Mouse (Mus musculus): ENCODE results near the gene Rab4a. TPM values are rescaled to one million over a fixed set of nuclear protein-coding genes. Genes with fewer than 3 reads are reported as not detected.

Rab4a gene
- total and polyA plus RNA-seq, 3 experiments = 7.7 to 10.6 (median 8.4) TPM

- H3K9ac ChIP-seq (ENCODE audit: low read depth, low read length) = no peak overlapping the region
- WGBS = 56% methylated on average over 9 of the region's 9 CpGs
- H3K27me3 ChIP-seq (ENCODE audit: control insufficient read depth, insufficient read depth, low read length) = no peaks in the 10 kb centered on the region
- H3K27ac ChIP-seq = peak overlapping the region; percentile 17; the same call in 1 of the 2 replicates
- DNase-seq = peak; percentile 30 to 52
- intact Hi-C loops (cut with DNase I) = no loop called here
- H3K4me3 ChIP-seq = no peak overlapping the region
- TF ChIP-seq POLR2A (IDR thresholded peaks at IDR 0.05; ENCODE audit: insufficient read depth, low read depth, low read length) = no peak
- TF ChIP-seq CTCF (IDR thresholded peaks at IDR 0.05) = no peak
- no peak for TF ChIP-seq EP300 (IDR thresholded peaks at IDR 0.05; ENCODE audit: insufficient read depth, low read depth, low read length)
- H3K36me3 ChIP-seq (ENCODE audit: control insufficient read depth, insufficient read depth, low read length) = no peaks in the 10 kb centered on the region
- H3K4me1 ChIP-seq (ENCODE audit: control insufficient read depth, insufficient read depth, low read length) = no peaks in the 10 kb centered on the region
- H3K79me2 ChIP-seq (replicated peaks; ENCODE audit: control insufficient read depth, insufficient read depth, low read length) = no peaks in the 10 kb centered on the region
Observed at GRCm38 (mm10) chr8:123872048-123872447, 66.3 kb downstream of the Rab4a start.

- no peak for TF ChIP-seq POLR2A (IDR thresholded peaks at IDR 0.05; ENCODE audit: insufficient read depth, low read depth, low read length)
- no peak for TF ChIP-seq EP300 (IDR thresholded peaks at IDR 0.05; ENCODE audit: insufficient read depth, low read depth, low read length)
- no peak for TF ChIP-seq CTCF (IDR thresholded peaks at IDR 0.05)
- H3K79me2 ChIP-seq (replicated peaks; ENCODE audit: control insufficient read depth, insufficient read depth, low read length) = no peaks in the 10 kb centered on the region
- no peak overlapping the region for H3K4me3 ChIP-seq
- intact Hi-C loops (cut with DNase I) = no loop called here
- H3K9ac ChIP-seq (ENCODE audit: low read depth, low read length) = no peak overlapping the region
- H3K4me1 ChIP-seq (ENCODE audit: control insufficient read depth, insufficient read depth, low read length) = no peaks in the 10 kb centered on the region
- no peaks in the 10 kb centered on the region for H3K36me3 ChIP-seq (ENCODE audit: control insufficient read depth, insufficient read depth, low read length)
- DNase-seq = no peak
- 46% methylated on average over 6 of the region's 6 CpGs for WGBS
- no peak overlapping the region for H3K27ac ChIP-seq
- no peaks in the 10 kb centered on the region for H3K27me3 ChIP-seq (ENCODE audit: control insufficient read depth, insufficient read depth, low read length)
Observed at GRCm38 (mm10) chr8:123873364-123873763, 67.6 kb downstream of the Rab4a start.

- H3K79me2 ChIP-seq (replicated peaks; ENCODE audit: control insufficient read depth, insufficient read depth, low read length) = no peaks in the 10 kb centered on the region
- no peak for DNase-seq
- no peaks in the 10 kb centered on the region for H3K27me3 ChIP-seq (ENCODE audit: control insufficient read depth, insufficient read depth, low read length)
- H3K4me3 ChIP-seq = no peak overlapping the region
- TF ChIP-seq EP300 (IDR thresholded peaks at IDR 0.05; ENCODE audit: insufficient read depth, low read depth, low read length) (no peak), CTCF (IDR thresholded peaks at IDR 0.05) (no peak), POLR2A (IDR thresholded peaks at IDR 0.05; ENCODE audit: insufficient read depth, low read depth, low read length) (no peak)
- no peak overlapping the region for H3K27ac ChIP-seq
- H3K36me3 ChIP-seq (ENCODE audit: control insufficient read depth, insufficient read depth, low read length) = no peaks in the 10 kb centered on the region
- no peak overlapping the region for H3K9ac ChIP-seq (ENCODE audit: low read depth, low read length)
- intact Hi-C loops (cut with DNase I) = no loop called here
- H3K4me1 ChIP-seq (ENCODE audit: control insufficient read depth, insufficient read depth, low read length) = no peaks in the 10 kb centered on the region
- WGBS = 64% methylated on average over 11 of the region's 11 CpGs
Observed at GRCm38 (mm10) chr8:123874324-123874723, 68.5 kb downstream of the Rab4a start.

GRCm38 (mm10) chr8:123877865-123878264, 72.1 kb downstream of the Rab4a start:
- TF ChIP-seq CTCF (IDR thresholded peaks at IDR 0.05) (no peak), POLR2A (IDR thresholded peaks at IDR 0.05; ENCODE audit: insufficient read depth, low read depth, low read length) (no peak), EP300 (IDR thresholded peaks at IDR 0.05; ENCODE audit: insufficient read depth, low read depth, low read length) (no peak)
- Histone ChIP-seq H3K4me1 (ENCODE audit: control insufficient read depth, insufficient read depth, low read length) (no peaks in the 10 kb centered on the region), H3K36me3 (ENCODE audit: control insufficient read depth, insufficient read depth, low read length) (no peaks in the 10 kb centered on the region), H3K27me3 (ENCODE audit: control insufficient read depth, insufficient read depth, low read length) (no peaks in the 10 kb centered on the region), H3K27ac (no peak overlapping the region), H3K4me3 (no peak overlapping the region), H3K9ac (ENCODE audit: low read depth, low read length) (no peak overlapping the region), H3K79me2 (replicated peaks; ENCODE audit: control insufficient read depth, insufficient read depth, low read length) (no peaks in the 10 kb centered on the region)
- intact Hi-C loops (cut with DNase I) = no loop called here
- DNase-seq = no peak
- WGBS = 48% methylated on average over 2 of the region's 2 CpGs

- Histone ChIP-seq H3K27me3 (ENCODE audit: control insufficient read depth, insufficient read depth, low read length) (no peaks in the 10 kb centered on the region), H3K27ac (no peak overlapping the region), H3K36me3 (ENCODE audit: control insufficient read depth, insufficient read depth, low read length) (no peaks in the 10 kb centered on the region), H3K9ac (ENCODE audit: low read depth, low read length) (no peak overlapping the region), H3K4me3 (no peak overlapping the region), H3K79me2 (replicated peaks; ENCODE audit: control insufficient read depth, insufficient read depth, low read length) (no peaks in the 10 kb centered on the region), H3K4me1 (ENCODE audit: control insufficient read depth, insufficient read depth, low read length) (no peaks in the 10 kb centered on the region)
- 55% methylated on average over 10 of the region's 10 CpGs for WGBS
- intact Hi-C loops (cut with DNase I) = no loop called here
- TF ChIP-seq CTCF (IDR thresholded peaks at IDR 0.05) = no peak
- TF ChIP-seq POLR2A (IDR thresholded peaks at IDR 0.05; ENCODE audit: insufficient read depth, low read depth, low read length) = no peak
- TF ChIP-seq EP300 (IDR thresholded peaks at IDR 0.05; ENCODE audit: insufficient read depth, low read depth, low read length) = no peak
- DNase-seq = no peak
Observed at GRCm38 (mm10) chr8:123880271-123880670, 74.5 kb downstream of the Rab4a start.

- intact Hi-C loops (cut with DNase I) = no loop called here
Observed at GRCm38 (mm10) chr8:123880821-123881350, 75.1 kb downstream of the Rab4a start.

More at GRCm38 (mm10) chr8:123880821-123881350, 75.1 kb downstream of the Rab4a start:
- TF ChIP-seq EP300 (IDR thresholded peaks at IDR 0.05; ENCODE audit: insufficient read depth, low read depth, low read length) (no peak), CTCF (IDR thresholded peaks at IDR 0.05) (no peak), POLR2A (IDR thresholded peaks at IDR 0.05; ENCODE audit: insufficient read depth, low read depth, low read length) (no peak)
- Histone ChIP-seq H3K79me2 (replicated peaks; ENCODE audit: control insufficient read depth, insufficient read depth, low read length) (no peaks in the 10 kb centered on the region), H3K9ac (ENCODE audit: low read depth, low read length) (no peak overlapping the region), H3K4me3 (no peak overlapping the region), H3K27me3 (ENCODE audit: control insufficient read depth, insufficient read depth, low read length) (no peaks in the 10 kb centered on the region), H3K27ac (no peak overlapping the region), H3K36me3 (ENCODE audit: control insufficient read depth, insufficient read depth, low read length) (no peaks in the 10 kb centered on the region), H3K4me1 (ENCODE audit: control insufficient read depth, insufficient read depth, low read length) (no peaks in the 10 kb centered on the region)
- 28% methylated on average over 4 of the region's 4 CpGs for WGBS
- no peak for DNase-seq
